Mouse (Mus musculus) regulatory T cell (primary cell): ENCODE data around the gene Slc4a7.
"Not testable (repeated sequence)": the region's sequence is repeated elsewhere in the genome, so short reads cannot be mapped to it uniquely, and the experiment has no call there.

ENCODE experiments used
- in situ Hi-C: fragments of 300-600 bp; cut with MboI, MseI; formaldehyde crosslinking; loops from one replicate; pipeline ENCODE4 v1.15.1; 2025; ENCODE audit warnings: high pct_unique_total_duplicates

Gene Slc4a7

DNA sequence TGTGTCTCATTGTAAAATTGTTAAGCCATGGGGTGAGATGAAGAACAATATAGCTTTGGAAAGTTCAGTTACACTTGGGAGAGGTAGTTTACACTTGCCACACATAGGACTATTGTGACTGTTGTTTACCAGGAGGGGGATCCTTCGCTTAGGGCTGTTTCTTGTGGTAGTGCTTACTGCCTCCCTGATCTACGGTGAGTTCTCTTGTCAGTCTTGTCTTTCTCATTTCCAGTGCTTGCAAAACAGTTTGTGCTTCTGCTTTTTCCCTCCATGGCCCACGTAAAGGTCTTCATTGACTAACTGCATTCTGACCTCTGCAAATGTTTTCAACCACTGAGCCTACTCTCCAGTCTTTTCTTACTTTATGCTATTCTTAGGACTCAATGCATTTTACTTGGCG lies 98.3 kb downstream of the Slc4a7 start:
- in situ Hi-C loops = no loop called here

DNA sequence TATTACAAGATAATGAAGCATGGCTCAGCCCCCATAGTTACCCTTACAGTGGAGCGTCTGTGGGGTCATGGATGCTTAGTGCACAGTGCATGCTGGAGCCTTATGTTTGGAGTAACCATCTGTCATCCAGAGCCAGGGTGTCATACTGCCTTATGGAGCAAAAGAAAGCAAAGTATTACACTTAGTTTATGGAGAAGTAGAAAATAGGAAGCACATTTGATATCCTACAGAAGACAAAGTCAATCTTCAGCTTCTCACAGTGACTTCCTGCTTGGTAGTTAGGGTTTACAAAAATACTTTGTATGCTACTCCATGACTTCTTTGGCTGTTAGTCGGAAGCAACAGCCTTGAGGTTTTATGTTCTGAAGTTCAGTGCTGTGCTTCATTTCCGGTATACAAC lies 98.7 kb downstream of the Slc4a7 start:
- in situ Hi-C loops = no loop called here

DNA sequence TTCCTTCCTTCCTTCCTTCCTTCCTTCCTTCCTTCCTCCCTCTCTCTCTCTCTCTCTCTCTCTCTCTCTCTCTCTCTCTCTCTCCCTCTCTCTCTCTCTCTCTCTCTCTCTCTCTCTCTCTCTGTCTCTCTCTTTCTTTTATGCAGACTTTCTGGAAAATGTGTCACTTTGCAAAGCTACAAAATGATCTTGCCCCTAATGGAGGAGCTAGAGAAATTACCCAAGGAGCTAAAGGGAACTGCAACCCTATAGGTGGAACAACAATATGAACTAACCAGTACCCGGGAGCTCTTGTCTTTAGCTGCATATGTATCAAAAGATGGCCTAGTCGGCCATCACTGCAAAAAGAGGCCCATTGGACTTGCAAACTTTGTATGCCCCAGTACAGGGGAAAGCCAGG lies 101.0 kb downstream of the Slc4a7 start, which contains the start of gene Nek10:
TSS of gene Nek10 (plus strand) at position 301 of the 400 bp plus-strand sequence.
- in situ Hi-C loops = not testable (repeated sequence)

DNA sequence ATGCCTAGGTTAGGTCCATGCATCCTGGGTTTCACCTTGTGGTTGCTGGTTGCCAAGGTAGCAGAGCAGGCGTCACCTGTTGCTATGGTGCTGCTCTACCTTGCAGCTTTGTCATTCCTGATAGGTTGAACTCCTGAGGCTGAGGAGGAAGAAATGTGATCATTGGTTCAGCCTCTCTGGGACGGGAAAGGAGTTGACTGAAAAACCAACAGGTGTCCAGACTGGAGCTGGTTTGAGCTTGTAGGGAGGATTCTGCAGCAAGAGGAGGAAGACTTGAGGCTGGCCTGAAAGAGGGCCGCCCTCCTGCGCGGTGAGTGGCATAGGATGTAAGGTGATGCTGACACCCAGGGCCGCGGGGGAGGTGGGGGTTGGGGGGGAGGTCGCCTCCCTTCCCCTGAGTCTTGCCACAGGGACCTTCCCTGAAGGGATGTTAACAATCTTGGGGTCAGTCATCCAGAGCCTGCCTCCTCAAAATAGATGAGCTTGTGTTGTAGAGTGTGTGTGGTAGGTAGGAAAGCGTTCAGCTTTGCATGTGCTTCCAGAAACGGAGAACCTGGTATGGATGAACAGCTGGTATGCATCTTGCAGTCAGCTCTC lies 101.9 kb downstream of the Slc4a7 start:
- in situ Hi-C loops = no loop called here

DNA sequence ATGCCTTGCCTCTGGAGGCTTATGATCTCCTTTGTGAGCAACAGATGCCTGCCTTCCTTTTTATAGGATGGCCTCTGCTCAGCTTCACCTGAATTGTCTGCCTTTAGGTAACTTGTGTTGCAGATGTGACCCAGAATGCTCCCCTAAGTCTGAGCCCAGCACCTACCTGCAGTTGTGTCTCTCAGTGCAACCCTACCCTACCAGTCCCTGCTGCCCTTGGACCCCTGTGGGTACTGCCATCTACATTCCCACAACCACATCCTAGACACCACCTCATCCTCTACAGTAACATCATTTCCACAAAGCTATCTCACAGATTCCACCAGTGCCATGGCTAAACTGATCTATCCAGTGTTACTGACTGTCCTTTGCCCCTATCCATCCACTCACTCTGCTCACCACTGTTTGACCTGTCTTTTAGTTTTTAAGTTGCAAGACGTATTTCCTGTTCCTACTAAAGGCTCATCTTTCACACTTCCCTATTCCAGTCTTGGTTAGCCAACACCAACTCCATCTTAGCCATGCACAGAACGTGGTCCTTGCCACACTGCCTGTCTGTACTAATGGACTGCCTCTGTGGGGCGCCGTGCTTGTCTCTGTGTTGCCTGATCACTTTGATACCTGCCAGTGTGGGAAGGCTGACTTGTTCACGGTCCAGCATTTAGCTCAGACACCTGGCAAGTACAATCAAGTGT lies 102.6 kb downstream of the Slc4a7 start:
- in situ Hi-C loops = no loop called here

DNA sequence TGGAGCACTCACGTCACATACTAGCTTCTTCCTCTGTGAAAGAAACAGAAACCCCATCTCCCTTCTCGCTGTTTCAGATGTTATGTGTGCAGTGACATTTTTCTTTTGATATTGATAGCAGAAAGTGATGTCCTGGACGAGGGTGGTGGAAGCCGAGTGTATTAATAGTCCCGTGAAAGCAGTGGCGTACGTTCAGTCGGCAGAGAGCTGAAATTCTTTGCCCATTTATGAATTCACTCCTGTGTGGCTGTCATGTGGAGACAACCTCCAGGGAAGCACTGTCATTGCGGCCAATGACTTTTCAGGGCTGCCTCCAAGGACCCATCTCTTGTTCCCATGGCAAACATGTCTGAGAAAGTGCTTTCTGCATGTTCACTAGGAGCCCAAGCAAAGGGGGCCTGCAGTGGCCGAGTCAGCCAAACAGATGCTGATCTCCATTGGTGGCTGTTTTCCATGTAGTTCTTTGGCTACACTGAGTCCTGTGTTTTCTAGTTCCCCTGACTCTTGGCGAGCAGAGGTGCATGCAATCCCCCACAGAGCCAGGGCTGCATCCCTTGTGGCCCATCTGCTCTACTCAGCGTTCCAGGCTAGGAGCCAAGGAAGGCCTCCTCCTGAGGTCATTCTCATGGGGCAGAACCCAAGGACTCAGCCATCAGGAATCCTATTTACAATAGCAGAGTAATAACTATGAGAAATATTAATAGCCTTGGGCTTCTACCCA lies 130.6 kb downstream of the Slc4a7 start:
- in situ Hi-C loops = no loop called here

DNA sequence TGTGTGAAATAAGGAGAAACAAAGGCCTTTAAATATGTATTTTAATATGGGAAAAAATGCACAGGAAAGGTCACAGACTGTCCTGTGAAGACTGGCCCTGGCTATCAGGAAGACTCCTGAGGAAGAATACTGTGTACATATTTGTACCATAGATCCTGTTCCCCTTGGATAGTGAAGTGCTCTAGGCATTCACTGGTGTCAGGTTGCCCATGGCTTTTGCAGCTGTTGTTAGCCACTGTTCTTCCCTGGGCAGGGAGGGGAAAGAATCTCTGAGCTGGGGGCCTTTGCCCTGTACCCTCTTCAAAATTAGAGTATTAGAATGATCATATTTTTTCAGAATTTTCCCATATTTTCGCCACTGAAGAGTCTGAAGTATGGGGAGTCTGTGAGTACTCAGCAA lies 131.4 kb downstream of the Slc4a7 start:
- in situ Hi-C loops = no loop called here

DNA sequence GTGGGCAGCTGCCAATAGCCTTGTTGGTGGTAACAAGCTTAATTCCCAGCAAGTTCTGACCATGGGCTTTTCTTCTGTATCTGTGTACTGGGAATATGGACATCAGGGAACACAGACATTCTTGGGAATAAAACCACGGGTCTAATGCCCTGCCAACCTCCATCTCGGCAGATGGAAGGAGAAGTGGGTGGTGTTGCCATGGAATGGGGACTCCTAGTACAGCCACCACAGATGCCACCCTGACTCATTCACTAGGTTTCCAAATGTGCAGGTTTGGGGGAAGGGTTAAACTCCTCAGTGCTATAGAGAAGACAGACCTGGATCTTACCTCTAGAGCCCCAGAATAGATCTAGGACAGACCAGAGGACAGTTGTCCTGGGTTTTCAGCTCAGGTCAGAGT lies 132.2 kb downstream of the Slc4a7 start:
- in situ Hi-C loops = no loop called here

DNA sequence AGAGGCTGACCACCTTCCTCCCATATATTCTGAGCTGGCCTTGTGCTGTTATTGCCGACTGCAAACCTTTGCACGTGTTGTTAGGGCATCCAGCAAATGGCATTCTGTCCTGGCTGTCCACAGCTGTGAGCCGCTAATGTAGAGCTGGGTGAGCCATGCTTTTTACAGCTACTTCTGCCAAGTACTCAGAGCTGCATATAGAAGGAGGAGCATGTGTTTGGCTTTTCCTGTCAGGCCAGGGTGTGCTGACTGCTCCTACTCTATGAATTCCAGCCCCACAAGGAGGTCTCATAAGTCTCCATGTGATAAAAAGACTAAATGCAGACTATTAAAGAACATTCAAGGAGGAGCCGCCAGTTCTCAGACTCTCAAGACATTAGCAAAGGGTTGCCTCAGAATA lies 135.5 kb downstream of the Slc4a7 start:
- in situ Hi-C loops = no loop called here

DNA sequence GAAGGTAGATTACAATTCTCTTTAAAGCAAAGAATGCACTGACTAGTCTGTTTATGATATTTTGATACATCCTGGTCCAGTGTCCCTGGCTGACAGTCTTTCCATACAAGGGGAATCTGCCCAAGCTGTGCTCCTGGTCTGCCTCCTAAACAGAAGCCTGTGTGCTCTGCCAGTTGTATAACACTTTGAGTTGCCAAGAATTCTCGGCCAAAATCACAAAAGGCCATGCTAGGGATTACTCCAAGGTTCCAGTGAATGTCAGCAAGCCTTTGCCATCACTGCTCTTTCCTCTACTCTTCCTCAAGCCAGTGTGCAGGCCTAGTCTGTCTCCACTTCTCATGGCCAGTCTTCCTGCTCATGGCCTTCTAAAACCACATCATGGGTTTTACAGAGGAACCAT lies 136.0 kb downstream of the Slc4a7 start:
- in situ Hi-C loops = no loop called here

DNA sequence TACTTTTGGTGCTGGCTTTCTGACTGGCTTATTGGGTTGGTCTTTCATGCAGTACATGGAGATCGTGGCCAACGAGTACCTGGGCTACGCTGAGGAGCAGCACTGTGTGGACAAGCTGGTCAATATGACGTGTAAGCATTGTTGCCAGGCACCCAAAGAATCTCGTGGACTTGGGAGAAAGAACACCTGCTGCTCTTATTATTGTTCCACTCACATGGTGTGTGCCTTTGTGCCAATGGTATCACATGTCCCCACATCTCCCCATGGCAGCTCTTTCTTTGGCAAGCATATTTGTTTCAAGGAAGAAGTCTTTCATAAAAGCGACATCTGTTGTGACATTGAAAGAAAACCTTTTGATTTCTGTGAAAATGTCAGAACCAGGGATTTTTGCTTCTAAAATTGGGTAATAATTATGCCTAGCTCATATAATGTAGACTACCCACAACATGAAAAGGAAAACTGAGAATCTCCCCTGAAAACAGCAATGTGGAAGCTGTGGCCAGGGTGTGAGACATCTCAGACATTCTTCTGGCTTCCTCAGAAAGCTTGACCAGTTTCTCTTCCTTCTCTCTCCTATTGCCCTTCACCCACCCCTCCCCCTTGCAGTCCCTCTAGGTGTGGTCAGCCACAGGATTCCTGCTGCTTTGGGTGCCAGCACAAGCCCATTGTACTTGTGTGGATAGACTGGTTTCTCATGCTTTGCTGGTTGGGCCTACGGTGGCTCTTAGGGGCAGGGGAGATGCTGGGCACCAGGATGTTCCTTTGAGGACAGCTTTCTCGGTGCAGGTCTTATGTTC lies 140.9 kb downstream of the Slc4a7 start:
- in situ Hi-C loops = no loop called here
